Mouse (Mus musculus) limb, embryonic 13.5 days (tissue): ENCODE measurements at regions not wholly inside any gene's neighbourhood (a gene's known extent, or its start where the extent isn't known, plus 50 kb on each side); places are given as distances from the start of the nearest gene placed in this dataset.

Source experiments
- ATAC-seq: fragments of 200-750 bp; cut with Nextera tagmentation; 2 replicates; pipeline ENCODE4 v1.8.0; 2017; ENCODE audit warnings: low read depth, moderate number of reproducible peaks, moderate TSS enrichment; ENCODE audit not compliant: low FRiP score
- H3K27ac ChIP-seq: fragments of 300-500 bp; sonication (generic); 2 replicates; pipeline ENCODE4 v1.5.1; 2015; ENCODE audit warnings: inconsistent platforms, mild to moderate bottlenecking, moderate library complexity
- H3K27me3 ChIP-seq: fragments of 300-500 bp; sonication (generic); 2 replicates; pipeline ENCODE4 v1.6.1; 2015; ENCODE audit warnings: mild to moderate bottlenecking, inconsistent platforms
- H3K36me3 ChIP-seq: fragments of 300-500 bp; sonication (generic); 2 replicates; pipeline ENCODE4 v1.6.1; 2015; ENCODE audit warnings: inconsistent platforms, mild to moderate bottlenecking, moderate library complexity
- H3K4me1 ChIP-seq: fragments of 300-500 bp; sonication (generic); 2 replicates; pipeline ENCODE4 v1.6.1; 2015; ENCODE audit warnings: inconsistent platforms
- H3K4me2 ChIP-seq: fragments of 300-500 bp; sonication (generic); replicated peaks from 2 replicates; pipeline ENCODE4 v1.6.1; 2015; ENCODE audit warnings: inconsistent platforms, mild to moderate bottlenecking, moderate library complexity
- H3K4me3 ChIP-seq: fragments of 300-500 bp; sonication (generic); 2 replicates; pipeline ENCODE4 v1.5.1; 2015; ENCODE audit warnings: moderate library complexity, mild to moderate bottlenecking, inconsistent platforms
- H3K9ac ChIP-seq: fragments of 300-500 bp; sonication (generic); 2 replicates; pipeline ENCODE4 v1.6.1; 2015; ENCODE audit warnings: mild to moderate bottlenecking, inconsistent platforms
- H3K9me3 ChIP-seq: fragments of 300-500 bp; sonication (generic); 2 replicates; pipeline ENCODE4 v1.6.1; 2016; ENCODE audit warnings: inconsistent platforms
- WGBS: fragments of 180-500 bp; shearing (Covaris S2); methylation state at CpG from one replicate; pipeline ENCODE4 v1.1.7; 2015; 5-methylcytosine and 5-hydroxymethylcytosine counted together

GRCm38 (mm10) chr8:125317584-125317991 is 252.0 kb downstream of the Sipa1l2 start:
- Histone ChIP-seq H3K4me2 (no peak overlapping the region), H3K36me3 (no peaks in the 10 kb centered on the region), H3K27me3 (no peaks in the 10 kb centered on the region), H3K4me3 (no peak overlapping the region), H3K27ac (no peak overlapping the region), H3K9ac (no peak overlapping the region), H3K9me3 (no peaks in the 10 kb centered on the region), H3K4me1 (peaks cover 4% of the 10 kb centered on the region; the same call in 1 of the 2 replicates)
- ATAC-seq, result no peak
- WGBS, result 96% methylated on average over 6 of the region's 6 CpGs

GRCm38 (mm10) chr8:125315736-125316135 is 253.9 kb downstream of the Sipa1l2 start:
- WGBS, result 78% methylated on average over 4 of the region's 4 CpGs

GRCm38 (mm10) chr8:125314996-125315395 is 254.6 kb downstream of the Sipa1l2 start:
- H3K27me3 ChIP-seq, result 0 out of 2 replicates have a peak, but pooled peaks cover 2% of the 10 kb centered on the region
- H3K36me3 ChIP-seq, result no peaks in the 10 kb centered on the region
- 85% methylated on average over 6 of the region's 6 CpGs for WGBS
- no peak for ATAC-seq
- no peak overlapping the region for H3K4me2 ChIP-seq
- no peak overlapping the region for H3K9ac ChIP-seq
- 0 out of 2 replicates have a peak, but pooled peaks cover 5% of the 10 kb centered on the region for H3K4me1 ChIP-seq
- no peak overlapping the region for H3K4me3 ChIP-seq
- no peaks in the 10 kb centered on the region for H3K9me3 ChIP-seq
- no peak overlapping the region for H3K27ac ChIP-seq

More at GRCm38 (mm10) chr8:125315736-125316135, 253.9 kb downstream of the Sipa1l2 start:
- Histone ChIP-seq H3K9ac (no peak overlapping the region), H3K4me3 (no peak overlapping the region), H3K27ac (no peak overlapping the region), H3K4me2 (no peak overlapping the region), H3K27me3 (0 out of 2 replicates have a peak, but pooled peaks cover under 1% of the 10 kb centered on the region), H3K9me3 (no peaks in the 10 kb centered on the region), H3K36me3 (no peaks in the 10 kb centered on the region), H3K4me1 (0 out of 2 replicates have a peak, but pooled peaks cover 5% of the 10 kb centered on the region)
- no peak for ATAC-seq

GRCm38 (mm10) chr8:125314221-125314984 is 255.2 kb downstream of the Sipa1l2 start:
- Histone ChIP-seq H3K9ac (no peak overlapping the region), H3K27ac (no peak overlapping the region), H3K4me1 (0 out of 2 replicates have a peak, but pooled peaks cover 5% of the 10 kb centered on the region), H3K36me3 (no peaks in the 10 kb centered on the region), H3K27me3 (0 out of 2 replicates have a peak, but pooled peaks cover 2% of the 10 kb centered on the region), H3K4me2 (no peak overlapping the region), H3K9me3 (no peaks in the 10 kb centered on the region), H3K4me3 (no peak overlapping the region)
- WGBS, result 73% methylated on average over 10 of the region's 10 CpGs
- no peak for ATAC-seq

GRCm38 (mm10) chr8:125311228-125312053 is 257.4 kb downstream of the Disc1 start:
- Histone ChIP-seq H3K4me2 (no peak overlapping the region), H3K9me3 (no peaks in the 10 kb centered on the region), H3K27ac (no peak overlapping the region), H3K9ac (no peak overlapping the region), H3K4me1 (peaks cover 17% of the 10 kb centered on the region), H3K36me3 (no peaks in the 10 kb centered on the region), H3K27me3 (0 out of 2 replicates have a peak, but pooled peaks cover 5% of the 10 kb centered on the region), H3K4me3 (no peak overlapping the region)
- no peak for ATAC-seq
- WGBS, result 62% methylated on average over 11 of the region's 11 CpGs
